Mouse (Mus musculus): ENCODE results near the gene Clec1b.

DNA sequence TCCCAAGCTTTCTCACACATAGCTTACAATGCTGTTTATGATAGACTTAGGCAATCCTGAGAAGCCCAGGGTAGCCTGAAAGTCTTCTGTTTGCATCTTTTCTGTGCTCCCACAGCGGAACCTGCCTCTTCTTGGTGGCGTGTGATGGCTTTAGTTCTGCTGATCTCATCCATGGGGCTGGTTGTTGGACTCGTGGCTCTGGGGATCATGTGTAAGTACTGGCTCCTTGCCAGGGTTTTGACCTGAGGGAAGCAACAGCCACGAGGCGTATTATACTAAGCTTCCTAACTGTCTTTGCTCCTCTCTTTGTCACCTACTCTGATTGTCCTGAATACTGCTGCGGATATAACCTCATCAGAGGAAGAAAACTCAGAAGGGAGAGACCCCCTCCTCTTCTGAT lies 2.8 kb downstream of the Clec1b start:
- TF ChIP-seq CTCF (IDR thresholded peaks at IDR 0.05; ENCODE audit: borderline replicate concordance, extremely low read depth, insufficient read depth, insufficient read length) = no peak
- TF ChIP-seq POLR2A (IDR thresholded peaks at IDR 0.05; ENCODE audit: borderline replicate concordance, extremely low read depth, insufficient read depth, insufficient read length, poor library complexity, severe bottlenecking) = no peak
